Mouse (Mus musculus): ENCODE data around the gene Gba. TPM values are rescaled to one million over a fixed set of nuclear protein-coding genes. Genes with fewer than 3 reads are reported as not detected.

The Gba gene
- polyA plus RNA-seq, 1 experiment from 2014 or later: 98.5 TPM

- Histone ChIP-seq H3K27ac (replicated peaks) (no peak overlapping the region), H3K4me3 (ENCODE audit: low read depth, low read length) (no peak overlapping the region), H3K36me3 (ENCODE audit: control insufficient read depth, insufficient read depth, low read length) (peaks cover 42% of the 10 kb centered on the region), H3K9me3 (ENCODE audit: control insufficient read depth, low read length) (no peaks in the 10 kb centered on the region), H3K4me1 (replicated peaks; ENCODE audit: control insufficient read depth, insufficient read depth) (peaks cover 4% of the 10 kb centered on the region), H3K9ac (ENCODE audit: low read length) (no peak overlapping the region), H3K27me3 (ENCODE audit: control insufficient read depth, insufficient read depth, low read length) (no peaks in the 10 kb centered on the region), H3K4me2 (replicated peaks; ENCODE audit: low read depth) (no peak overlapping the region)
- 89% methylated on average over 11 of the region's 11 CpGs for WGBS
- ATAC-seq (ENCODE audit: low FRiP score, low TSS enrichment): no peak
- no peak for DNase-seq (ENCODE audit: low spot score)
- TF ChIP-seq EP300 (optimal IDR thresholded peaks at IDR 0.05): no peak
- no peak for TF ChIP-seq CTCF (IDR thresholded peaks at IDR 0.05; ENCODE audit: low read depth)
Observed at GRCm38 (mm10) chr3:89179056-89179455, 23.7 kb upstream of the Gba start.

DNA sequence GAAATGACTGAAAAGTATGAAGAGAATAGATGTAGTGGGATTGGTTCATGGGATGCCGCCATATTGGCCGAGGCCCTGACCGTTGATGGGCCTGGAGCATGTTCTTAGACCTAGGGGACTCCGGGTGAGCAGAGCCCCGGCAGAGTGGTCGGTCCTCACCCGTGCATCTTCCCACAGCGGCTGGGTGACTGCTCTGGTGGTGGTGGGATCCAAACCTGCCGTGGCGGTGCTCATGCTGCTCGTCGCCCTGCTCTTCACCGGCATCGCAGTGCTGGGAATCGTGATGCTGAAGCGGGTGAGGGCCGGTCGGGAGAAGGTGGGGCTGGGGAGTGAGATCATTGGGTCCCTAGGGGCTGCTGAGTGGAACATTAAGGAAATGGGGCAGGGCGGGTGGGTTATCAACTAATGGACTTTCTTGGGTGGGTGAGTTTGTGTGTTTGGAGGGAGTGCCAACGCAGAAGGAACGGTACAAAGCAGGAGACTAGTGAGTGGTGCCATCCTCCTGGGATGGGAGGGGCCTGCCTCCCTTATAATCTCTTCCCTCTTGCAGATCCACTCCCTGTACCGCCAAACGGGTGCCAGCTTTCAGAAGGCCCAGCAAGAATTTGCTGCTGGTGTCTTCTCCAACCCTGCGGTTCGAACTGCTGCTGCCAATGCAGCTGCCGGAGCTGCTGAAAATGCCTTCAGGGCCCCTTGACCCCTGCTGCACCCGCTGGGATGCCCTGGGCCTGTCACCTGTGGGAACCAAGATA is 20.8 kb upstream of the Gba start:
- Histone ChIP-seq H3K27ac (replicated peaks) (no peak overlapping the region), H3K4me3 (ENCODE audit: low read depth, low read length) (no peak overlapping the region)
- WGBS: 89% methylated on average over 27 of the region's 27 CpGs

GRCm38 (mm10) chr3:89182531-89183057 is 20.1 kb upstream of the Gba start:
- Histone ChIP-seq H3K4me2 (replicated peaks; ENCODE audit: low read depth) (peak overlapping the region; percentile 93), H3K4me3 (ENCODE audit: low read depth, low read length) (peak overlapping the region; percentile 64), H3K36me3 (ENCODE audit: control insufficient read depth, insufficient read depth, low read length) (peaks cover 19% of the 10 kb centered on the region; the same call in 1 of the 2 replicates), H3K9ac (ENCODE audit: low read length) (no peak overlapping the region), H3K9me3 (ENCODE audit: control insufficient read depth, low read length) (no peaks in the 10 kb centered on the region), H3K27ac (replicated peaks) (no peak overlapping the region; the same call in 1 of the 2 replicates), H3K27me3 (ENCODE audit: control insufficient read depth, insufficient read depth, low read length) (no peaks in the 10 kb centered on the region), H3K4me1 (replicated peaks; ENCODE audit: control insufficient read depth, insufficient read depth) (peaks cover 4% of the 10 kb centered on the region)
- DNase-seq (ENCODE audit: low spot score) (no peak), ATAC-seq (ENCODE audit: low FRiP score, low TSS enrichment) (no peak)
- TF ChIP-seq CTCF (IDR thresholded peaks at IDR 0.05; ENCODE audit: low read depth) (no peak), EP300 (optimal IDR thresholded peaks at IDR 0.05) (no peak)
- WGBS: 35% methylated on average over 7 of the region's 7 CpGs

More for the DNA sequence above, 20.8 kb upstream of the Gba start:
- TF ChIP-seq EP300 (optimal IDR thresholded peaks at IDR 0.05): no peak
- TF ChIP-seq CTCF (IDR thresholded peaks at IDR 0.05; ENCODE audit: low read depth): no peak
- Histone ChIP-seq H3K4me1 (replicated peaks; ENCODE audit: control insufficient read depth, insufficient read depth) (peaks cover 4% of the 10 kb centered on the region), H3K36me3 (ENCODE audit: control insufficient read depth, insufficient read depth, low read length) (peaks cover 19% of the 10 kb centered on the region; the same call in 1 of the 2 replicates), H3K4me2 (replicated peaks; ENCODE audit: low read depth) (no peak overlapping the region), H3K9me3 (ENCODE audit: control insufficient read depth, low read length) (no peaks in the 10 kb centered on the region), H3K27me3 (ENCODE audit: control insufficient read depth, insufficient read depth, low read length) (no peaks in the 10 kb centered on the region), H3K9ac (ENCODE audit: low read length) (no peak overlapping the region)
- ATAC-seq (ENCODE audit: low FRiP score, low TSS enrichment) (no peak), DNase-seq (ENCODE audit: low spot score) (no peak)

DNA sequence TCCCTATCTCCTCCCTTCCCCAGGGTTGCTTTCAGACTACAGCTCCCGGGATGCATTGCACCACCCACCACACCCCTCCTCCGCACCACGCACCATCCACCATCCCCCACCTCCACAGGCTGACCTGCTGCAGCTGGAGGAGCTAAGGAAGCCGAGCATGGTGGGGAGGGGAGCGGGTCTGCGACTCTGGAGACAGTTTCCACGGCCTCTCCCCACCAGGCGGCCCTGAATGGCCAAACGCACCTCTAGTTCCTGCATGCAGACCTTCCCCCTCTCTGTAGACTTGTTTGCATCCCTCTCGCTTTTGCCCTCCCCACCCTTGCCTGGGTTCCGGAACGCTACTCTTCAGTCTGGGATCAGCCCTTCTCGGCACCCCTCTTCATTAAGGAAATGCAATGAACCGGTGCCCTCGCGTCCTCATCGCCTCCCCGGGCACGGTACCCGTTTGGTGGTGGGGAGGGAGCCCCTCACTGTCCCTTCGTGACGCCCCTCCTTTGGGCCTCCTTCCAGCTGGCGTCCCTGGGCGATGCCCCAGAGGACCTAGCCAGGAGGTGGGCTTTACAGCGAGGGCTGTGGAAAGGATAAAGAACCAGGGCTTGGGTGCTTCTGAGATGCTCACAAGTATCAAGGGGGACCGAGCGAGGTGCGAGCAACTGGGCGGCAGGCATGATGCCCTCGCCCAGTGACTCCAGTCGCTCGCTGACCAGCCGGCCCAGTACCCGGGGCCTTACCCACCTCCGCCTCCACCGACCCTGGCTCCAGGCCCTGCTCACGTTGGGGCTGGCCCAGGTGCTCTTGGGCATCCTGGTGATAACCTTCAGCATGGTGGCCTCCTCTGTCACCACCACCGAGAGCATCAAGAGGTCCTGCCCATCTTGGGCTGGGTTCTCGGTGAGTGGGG is 19.4 kb upstream of the Gba start, which contains the start of gene Fam189b:
Fam189b (plus strand) TSS at position 86 of the 901 bp plus-strand sequence.
- 4% methylated on average over 36 of the region's 39 CpGs for WGBS
- Histone ChIP-seq H3K27me3 (ENCODE audit: control insufficient read depth, insufficient read depth, low read length) (no peaks in the 10 kb centered on the region), H3K9ac (ENCODE audit: low read length) (peak within 1 kb of the TSS; percentile 74), H3K4me2 (replicated peaks; ENCODE audit: low read depth) (peak within 1 kb of the TSS; percentile 93), H3K36me3 (ENCODE audit: control insufficient read depth, insufficient read depth, low read length) (peaks cover 19% of the 10 kb centered on the region; the same call in 1 of the 2 replicates), H3K9me3 (ENCODE audit: control insufficient read depth, low read length) (no peaks in the 10 kb centered on the region), H3K4me3 (ENCODE audit: low read depth, low read length) (peak within 1 kb of the TSS; percentile 64), H3K27ac (replicated peaks) (peak within 1 kb of the TSS; percentile 49), H3K4me1 (replicated peaks; ENCODE audit: control insufficient read depth, insufficient read depth) (peaks cover 2% of the 10 kb centered on the region)
- TF ChIP-seq EP300 (optimal IDR thresholded peaks at IDR 0.05): no peak
- TF ChIP-seq CTCF (IDR thresholded peaks at IDR 0.05; ENCODE audit: low read depth): no peak
- ATAC-seq (ENCODE audit: low FRiP score, low TSS enrichment) (peak; percentile 91), DNase-seq (ENCODE audit: low spot score) (peak; percentile 88)

DNA sequence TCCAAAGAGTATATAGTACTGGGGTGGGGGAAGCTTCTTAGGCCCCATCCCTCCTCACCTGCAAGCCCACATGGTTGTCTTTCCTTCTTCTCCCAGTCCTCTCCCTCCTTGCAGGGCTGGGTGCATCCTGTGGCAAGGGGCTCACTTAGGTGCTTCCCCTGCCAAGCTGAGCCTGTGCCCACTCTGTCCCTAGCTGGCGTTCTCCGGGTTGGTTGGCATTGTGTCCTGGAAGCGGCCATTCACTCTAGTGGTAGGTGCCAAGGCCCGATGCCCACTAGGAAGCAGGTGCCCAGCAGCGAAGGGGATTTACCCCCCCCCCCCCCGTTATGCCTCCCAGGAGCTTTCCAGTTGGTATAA is 18.8 kb upstream of the Gba start:
- DNase-seq (ENCODE audit: low spot score): no peak
- 79% methylated on average over 6 of the region's 6 CpGs for WGBS

More for the DNA sequence above, 18.8 kb upstream of the Gba start:
- no peaks in the 10 kb centered on the region for H3K27me3 ChIP-seq (ENCODE audit: control insufficient read depth, insufficient read depth, low read length)
- H3K4me1 ChIP-seq (replicated peaks; ENCODE audit: control insufficient read depth, insufficient read depth): no peaks in the 10 kb centered on the region; the same call in 1 of the 2 replicates
- no peaks in the 10 kb centered on the region for H3K9me3 ChIP-seq (ENCODE audit: control insufficient read depth, low read length)
- H3K4me2 ChIP-seq (replicated peaks; ENCODE audit: low read depth): peak overlapping the region; percentile 93
- H3K27ac ChIP-seq (replicated peaks): no peak overlapping the region
- no peak for TF ChIP-seq EP300 (optimal IDR thresholded peaks at IDR 0.05)
- no peak for TF ChIP-seq CTCF (IDR thresholded peaks at IDR 0.05; ENCODE audit: low read depth)
- peaks cover 19% of the 10 kb centered on the region; the same call in 1 of the 2 replicates for H3K36me3 ChIP-seq (ENCODE audit: control insufficient read depth, insufficient read depth, low read length)
- no peak for ATAC-seq (ENCODE audit: low FRiP score, low TSS enrichment)
- peak overlapping the region; percentile 74 for H3K9ac ChIP-seq (ENCODE audit: low read length)
- H3K4me3 ChIP-seq (ENCODE audit: low read depth, low read length): peak overlapping the region; percentile 64

All from stomach, postnatal 0 days (tissue).